Mouse (Mus musculus): ENCODE results near the gene Tmem106b.
A peak's percentile ranks its signal among the peaks of the same experiment; 100 is the strongest.

Tmem106b gene

GRCm38 (mm10) chr6:13069302-13070146 is at the start of gene Tmem106b:
Gene Tmem106b (plus strand): TSS chr6:13069759.
- peak; percentile 95 for DNase-seq (ENCODE audit: low spot score)

- no peak for DNase-seq (ENCODE audit: low spot score)
These were observed 48.1 kb upstream of the Tmem106b start for GRCm38 (mm10) chr6:13021245-13022100.

- no peak for DNase-seq (ENCODE audit: low spot score)
These were observed 39.0 kb upstream of the Tmem106b start for GRCm38 (mm10) chr6:13030558-13030957.

- no peak for DNase-seq (ENCODE audit: low spot score)
These were observed 38.6 kb upstream of the Tmem106b start for GRCm38 (mm10) chr6:13030961-13031360.

- DNase-seq (ENCODE audit: low spot score), result no peak
These were observed 17.0 kb upstream of the Tmem106b start for GRCm38 (mm10) chr6:13052408-13053200.

- no peak for DNase-seq (ENCODE audit: low spot score)
These were observed 8.1 kb upstream of the Tmem106b start for GRCm38 (mm10) chr6:13061276-13062039.

- no peak for DNase-seq (ENCODE audit: low spot score)
These were observed 7.5 kb upstream of the Tmem106b start for GRCm38 (mm10) chr6:13062063-13062462.

- DNase-seq (ENCODE audit: low spot score), result no peak
These were observed 6.8 kb upstream of the Tmem106b start for GRCm38 (mm10) chr6:13062691-13063255.

GRCm38 (mm10) chr6:13070147-13070425 is 527 bp downstream of the Tmem106b start:
- DNase-seq (ENCODE audit: low spot score), result no peak

- no peak for DNase-seq (ENCODE audit: low spot score)
These were observed 926 bp downstream of the Tmem106b start for GRCm38 (mm10) chr6:13070485-13070884.

GRCm38 (mm10) chr6:13073036-13073435 is 3.5 kb downstream of the Tmem106b start:
- no peak for DNase-seq (ENCODE audit: low spot score)

GRCm38 (mm10) chr6:13073876-13074275 is 4.3 kb downstream of the Tmem106b start:
- DNase-seq (ENCODE audit: low spot score), result no peak

GRCm38 (mm10) chr6:13082881-13083280 is 13.3 kb downstream of the Tmem106b start:
- no peak for DNase-seq (ENCODE audit: low spot score)

GRCm38 (mm10) chr6:13096656-13097435 is 27.3 kb downstream of the Tmem106b start:
- DNase-seq (ENCODE audit: low spot score), result no peak

- no peak for DNase-seq (ENCODE audit: low spot score)
These were observed 30.6 kb downstream of the Tmem106b start for GRCm38 (mm10) chr6:13100137-13100536.

GRCm38 (mm10) chr6:13108662-13109061 is 39.1 kb downstream of the Tmem106b start:
- no peak for DNase-seq (ENCODE audit: low spot score)

- DNase-seq (ENCODE audit: low spot score), result no peak
These were observed 67.7 kb downstream of the Tmem106b start for GRCm38 (mm10) chr6:13137255-13137654.

Data from testis, postnatal 14 days (tissue).